Mouse (Mus musculus) hindbrain, embryonic 15.5 days (tissue): ENCODE measurements around the gene Med15. TPM values are rescaled to one million over a fixed set of nuclear protein-coding genes. Genes with fewer than 3 reads are reported as not detected.

Experiments
- polyA plus RNA-seq: library from polyadenylated mRNA; unstranded; fragments of >200 nt; fragmentation: Nextera tagmentation; extraction: Ambion mirVana; gene quantifications from 2 replicates; pipeline ENCODE4 v1.2.1, GENCODE M21; 2015

Med15 gene
- polyA plus RNA-seq, 1 experiment from 2014 or later, result 54.2 TPM

Other genes with a start within 250 kb of the Med15 start
- gene Aifm3, start 243.3 kb downstream of the Med15 start, polyA plus RNA-seq, result 11.7 and 13.3 TPM in 2 replicates
- gene Lztr1, start 224.2 kb downstream of the Med15 start, polyA plus RNA-seq, result 134 and 136 TPM in 2 replicates
- gene Thap7, start 201.8 kb downstream of the Med15 start, polyA plus RNA-seq, result 61.8 and 64.5 TPM in 2 replicates
- 0.79 and 0.85 TPM in 2 replicates for gene Lrrc74b, start 171.6 kb downstream of the Med15 start, polyA plus RNA-seq
- gene P2rx6, start 171.0 kb downstream of the Med15 start, polyA plus RNA-seq, result 2.1 and 3.3 TPM in 2 replicates
- 43.3 and 46.5 TPM in 2 replicates for gene Slc7a4, start 149.7 kb downstream of the Med15 start, polyA plus RNA-seq
- gene Smpd4, start 113.5 kb downstream of the Med15 start, polyA plus RNA-seq, result 25.1 and 30.7 TPM in 2 replicates
- gene Ccdc74a, start 86.4 kb downstream of the Med15 start, polyA plus RNA-seq, result 13.4 and 14.0 TPM in 2 replicates
- gene Klhl22, start 26.7 kb upstream of the Med15 start, polyA plus RNA-seq, result 85.1 and 95.0 TPM in 2 replicates
- gene Scarf2, start 64.4 kb upstream of the Med15 start, polyA plus RNA-seq, result 2.0 and 2.3 TPM in 2 replicates
- 4.4 and 4.5 TPM in 2 replicates for gene B830017H08Rik, start 100.2 kb upstream of the Med15 start, polyA plus RNA-seq
- gene Car15, start 105.5 kb upstream of the Med15 start, polyA plus RNA-seq, result 3.1 and 5.4 TPM in 2 replicates
- 0.31 and 0.33 TPM in 2 replicates for gene Gm20518, start 158.8 kb upstream of the Med15 start, polyA plus RNA-seq
- 0.04 TPM in 2 replicates for gene Tssk1, start 161.3 kb upstream of the Med15 start, polyA plus RNA-seq
- gene Dgcr2, start 165.7 kb upstream of the Med15 start, polyA plus RNA-seq, result 106 and 111 TPM in 2 replicates
- not detected in 2 replicates for gene Tssk2, start 165.7 kb upstream of the Med15 start, polyA plus RNA-seq
- 42.5 and 49.6 TPM in 2 replicates for gene Ess2, start 178.5 kb upstream of the Med15 start, polyA plus RNA-seq
- 1.1 and 1.2 TPM in 2 replicates for gene Gsc2, start 182.2 kb upstream of the Med15 start, polyA plus RNA-seq
- 193 and 203 TPM in 2 replicates for gene Slc25a1, start 195.3 kb upstream of the Med15 start, polyA plus RNA-seq
- gene Vpreb2, start 247.5 kb upstream of the Med15 start, polyA plus RNA-seq, result not detected in 2 replicates